Mouse (Mus musculus) midbrain, embryonic 14.5 days (tissue): ENCODE results near the gene Rrp8. TPM values are rescaled to one million over a fixed set of nuclear protein-coding genes. Genes with fewer than 3 reads are reported as not detected.

ENCODE experiments used
- ATAC-seq: fragments of 200-750 bp; cut with Nextera tagmentation; 2 replicates; pipeline ENCODE4 v1.8.0; 2017; ENCODE audit warnings: moderate number of reproducible peaks, moderate library complexity; ENCODE audit not compliant: low FRiP score, low TSS enrichment
- DNase-seq: peaks from one replicate; pipeline ENCODE4 v3.0.0-alpha.2; 2015
- H3K27ac ChIP-seq: fragments of 300-500 bp; sonication (generic); replicated peaks from 2 replicates; pipeline ENCODE4 v1.5.1; 2014; ENCODE audit warnings: mild to moderate bottlenecking, low read depth, low read length, moderate library complexity
- H3K27me3 ChIP-seq: fragments of 300-500 bp; sonication (generic); 2 replicates; pipeline ENCODE4 v1.6.1; 2014; ENCODE audit warnings: low read length, control low read depth, mixed read lengths; ENCODE audit not compliant: control insufficient read depth, insufficient read depth
- H3K36me3 ChIP-seq: fragments of 300-500 bp; sonication (generic); 2 replicates; pipeline ENCODE4 v1.6.1; 2014; ENCODE audit warnings: low read length, control low read depth; ENCODE audit not compliant: control insufficient read depth, insufficient read depth
- H3K4me1 ChIP-seq: fragments of 300-500 bp; sonication (generic); 2 replicates; pipeline ENCODE4 v1.6.1; 2014; ENCODE audit warnings: mild to moderate bottlenecking, antibody characterized with exemption, low read length, control low read depth; ENCODE audit not compliant: control insufficient read depth, insufficient read depth
- H3K4me2 ChIP-seq: fragments of 300-500 bp; sonication (generic); 2 replicates; pipeline ENCODE4 v1.6.1; 2014; ENCODE audit warnings: mild to moderate bottlenecking, low read length, moderate library complexity
- H3K4me3 ChIP-seq: fragments of 300-500 bp; sonication (generic); replicated peaks from 2 replicates; pipeline ENCODE4 v1.5.1; 2014; ENCODE audit warnings: low read depth, low read length
- H3K9ac ChIP-seq: fragments of 300-500 bp; sonication (generic); replicated peaks from 2 replicates; pipeline ENCODE4 v1.6.1; 2014; ENCODE audit warnings: mild to moderate bottlenecking, low read length, moderate library complexity
- H3K9me3 ChIP-seq: fragments of 300-500 bp; sonication (generic); 2 replicates; pipeline ENCODE4 v1.6.1; 2016; ENCODE audit warnings: low read length, control low read depth, mixed read lengths; ENCODE audit not compliant: control insufficient read depth
- WGBS: fragments of 180-500 bp; shearing (Covaris S2); extraction: QIAGEN DNeasy Blood & Tissue Kit; methylation state at CpG from one replicate; pipeline ENCODE4 v1.1.7; 2014; 5-methylcytosine and 5-hydroxymethylcytosine counted together
- polyA plus RNA-seq: library from polyadenylated mRNA; unstranded; fragments of >200 nt; fragmentation: Nextera tagmentation; extraction: Ambion mirVana; gene quantifications from 2 replicates; pipeline ENCODE4 v1.2.1, GENCODE M21; 2014

Rrp8 gene
- 18.6 and 24.4 TPM in 2 replicates for polyA plus RNA-seq

- Histone ChIP-seq H3K36me3 (peaks cover 49% of the 10 kb centered on the region), H3K4me1 (peaks cover 14% of the 10 kb centered on the region; the same call in 1 of the 2 replicates), H3K4me3 (peak within 1 kb of the TSS; percentile 75), H3K4me2 (peak within 1 kb of the TSS; percentile 94), H3K9me3 (no peaks in the 10 kb centered on the region), H3K27ac (peak within 1 kb of the TSS; percentile 72), H3K9ac (peak within 1 kb of the TSS; percentile 90), H3K27me3 (no peaks in the 10 kb centered on the region)
- DNase-seq, result peak; percentile 44
- ATAC-seq, result no peak; the same call in none of the 2 replicates
- under 1% methylated on average over 30 of the region's 30 CpGs for WGBS
Measured at GRCm38 (mm10) chr7:105736911-105737521, at the start of gene Rrp8. Gene Rrp8, minus strand, starts transcription at chr7:105737385.

- Histone ChIP-seq H3K36me3 (peaks cover 42% of the 10 kb centered on the region), H3K9ac (peak overlapping the region; percentile 100), H3K9me3 (no peaks in the 10 kb centered on the region), H3K4me3 (peak overlapping the region; percentile 100), H3K4me2 (peak overlapping the region; percentile 85), H3K27ac (peak overlapping the region; percentile 99), H3K27me3 (no peaks in the 10 kb centered on the region), H3K4me1 (peaks cover 42% of the 10 kb centered on the region)
- 3% methylated on average over 20 of the region's 20 CpGs for WGBS
- peak; percentile 78 for ATAC-seq
- DNase-seq, result peak; percentile 76
Measured at GRCm38 (mm10) chr7:105786506-105787284, 49.5 kb upstream of the Rrp8 start.

GRCm38 (mm10) chr7:105784556-105784955 lies 47.4 kb upstream of the Rrp8 start:
- peaks cover 63% of the 10 kb centered on the region for H3K36me3 ChIP-seq
- DNase-seq (no peak), ATAC-seq (no peak)
- H3K9ac ChIP-seq, result peak overlapping the region; percentile 100; the same call in 1 of the 2 replicates
- H3K27me3 ChIP-seq, result no peaks in the 10 kb centered on the region
- WGBS, result 14% methylated on average over 4 of the region's 4 CpGs
- H3K4me2 ChIP-seq, result peak overlapping the region; percentile 85
- no peaks in the 10 kb centered on the region for H3K9me3 ChIP-seq
- H3K4me1 ChIP-seq, result peaks cover 42% of the 10 kb centered on the region
- 0 out of 2 replicates have a peak overlapping the region, but pooled peaks have one; percentile 5 for H3K27ac ChIP-seq
- peak overlapping the region; percentile 7; the same call in 1 of the 2 replicates for H3K4me3 ChIP-seq

GRCm38 (mm10) chr7:105783861-105784260 lies 46.7 kb upstream of the Rrp8 start:
- Histone ChIP-seq H3K9ac (no peak overlapping the region), H3K4me2 (peak overlapping the region; percentile 85), H3K27ac (no peak overlapping the region), H3K27me3 (no peaks in the 10 kb centered on the region), H3K4me1 (peaks cover 45% of the 10 kb centered on the region), H3K36me3 (peaks cover 69% of the 10 kb centered on the region), H3K4me3 (no peak overlapping the region), H3K9me3 (no peaks in the 10 kb centered on the region)
- 53% methylated on average over 4 of the region's 4 CpGs for WGBS
- DNase-seq (no peak), ATAC-seq (no peak)

- peak overlapping the region; percentile 60 for H3K27ac ChIP-seq
- 49% methylated on average over 4 of the region's 4 CpGs for WGBS
- DNase-seq (peak; percentile 32), ATAC-seq (peak; percentile 59)
- H3K4me1 ChIP-seq, result peaks cover 33% of the 10 kb centered on the region
- no peak overlapping the region for H3K4me3 ChIP-seq
- H3K4me2 ChIP-seq, result peak overlapping the region; percentile 33
- H3K9ac ChIP-seq, result no peak overlapping the region
- no peaks in the 10 kb centered on the region for H3K9me3 ChIP-seq
- H3K36me3 ChIP-seq, result peaks cover 77% of the 10 kb centered on the region
- no peaks in the 10 kb centered on the region for H3K27me3 ChIP-seq
Measured at GRCm38 (mm10) chr7:105778553-105779265, 41.5 kb upstream of the Rrp8 start.

GRCm38 (mm10) chr7:105777797-105778552 lies 40.8 kb upstream of the Rrp8 start:
- no peaks in the 10 kb centered on the region for H3K9me3 ChIP-seq
- peak overlapping the region; percentile 60; the same call in 1 of the 2 replicates for H3K27ac ChIP-seq
- 59% methylated on average over 13 of the region's 13 CpGs for WGBS
- H3K36me3 ChIP-seq, result peaks cover 74% of the 10 kb centered on the region
- DNase-seq, result no peak
- peak overlapping the region; percentile 33 for H3K4me2 ChIP-seq
- ATAC-seq, result peak; percentile 32
- H3K9ac ChIP-seq, result no peak overlapping the region
- H3K4me1 ChIP-seq, result peaks cover 29% of the 10 kb centered on the region
- no peak overlapping the region for H3K4me3 ChIP-seq
- no peaks in the 10 kb centered on the region for H3K27me3 ChIP-seq

GRCm38 (mm10) chr7:105777316-105777715 lies 40.1 kb upstream of the Rrp8 start:
- H3K9me3 ChIP-seq, result no peaks in the 10 kb centered on the region
- no peaks in the 10 kb centered on the region for H3K27me3 ChIP-seq
- WGBS, result 96% methylated on average over 1 of the region's 1 CpGs
- H3K4me2 ChIP-seq, result no peak overlapping the region; the same call in 1 of the 2 replicates
- H3K9ac ChIP-seq, result no peak overlapping the region
- H3K27ac ChIP-seq, result no peak overlapping the region
- peaks cover 26% of the 10 kb centered on the region for H3K4me1 ChIP-seq
- ATAC-seq, result no peak
- H3K4me3 ChIP-seq, result no peak overlapping the region
- H3K36me3 ChIP-seq, result peaks cover 74% of the 10 kb centered on the region
- no peak for DNase-seq

GRCm38 (mm10) chr7:105776026-105776425 lies 38.8 kb upstream of the Rrp8 start:
- H3K4me1 ChIP-seq, result peaks cover 26% of the 10 kb centered on the region
- no peak overlapping the region for H3K4me3 ChIP-seq
- no peak overlapping the region for H3K9ac ChIP-seq
- H3K36me3 ChIP-seq, result peaks cover 74% of the 10 kb centered on the region
- no peaks in the 10 kb centered on the region for H3K27me3 ChIP-seq
- H3K4me2 ChIP-seq, result no peak overlapping the region
- DNase-seq (no peak), ATAC-seq (no peak)
- WGBS, result 95% methylated on average over 2 of the region's 2 CpGs
- H3K27ac ChIP-seq, result no peak overlapping the region
- no peaks in the 10 kb centered on the region for H3K9me3 ChIP-seq
